Mouse (Mus musculus): ENCODE measurements around the gene 4930444G20Rik.
"Not testable (repeated sequence)": the region's sequence is repeated elsewhere in the genome, so short reads cannot be mapped to it uniquely, and the experiment has no call there.

The 4930444G20Rik gene

GRCm38 (mm10) chr10:22067979-22068378 lies at the start of gene 4930444G20Rik:
4930444G20Rik (minus strand) TSS chr10:22068079.
- not testable (repeated sequence) for DNase-seq (ENCODE audit: low spot score)

- no peak for DNase-seq (ENCODE audit: low spot score)
Observed at GRCm38 (mm10) chr10:22074531-22074930, 6.7 kb upstream of the 4930444G20Rik start.

- DNase-seq (ENCODE audit: low spot score) = no peak
Observed at GRCm38 (mm10) chr10:22072739-22073138, 4.9 kb upstream of the 4930444G20Rik start.

- no peak for DNase-seq (ENCODE audit: low spot score)
Observed at GRCm38 (mm10) chr10:22070576-22070975, 2.7 kb upstream of the 4930444G20Rik start.

- no peak for DNase-seq (ENCODE audit: low spot score)
Observed at GRCm38 (mm10) chr10:22070168-22070567, 2.3 kb upstream of the 4930444G20Rik start.

- no peak for DNase-seq (ENCODE audit: low spot score)
Observed at GRCm38 (mm10) chr10:22059415-22059814, 8.5 kb downstream of the 4930444G20Rik start.

- DNase-seq (ENCODE audit: low spot score) = no peak
Observed at GRCm38 (mm10) chr10:22059026-22059325, 8.9 kb downstream of the 4930444G20Rik start.

- peak; percentile 81 for DNase-seq (ENCODE audit: low spot score)
Observed at GRCm38 (mm10) chr10:22058218-22059025, 9.5 kb downstream of the 4930444G20Rik start.

GRCm38 (mm10) chr10:22055308-22055707 lies 12.6 kb downstream of the 4930444G20Rik start:
- no peak for DNase-seq (ENCODE audit: low spot score)

- DNase-seq (ENCODE audit: low spot score) = peak; percentile 54
Observed at GRCm38 (mm10) chr10:22036256-22036655, 31.6 kb downstream of the 4930444G20Rik start.

GRCm38 (mm10) chr10:22034303-22034702 lies 33.6 kb downstream of the 4930444G20Rik start:
- no peak for DNase-seq (ENCODE audit: low spot score)

- no peak for DNase-seq (ENCODE audit: low spot score)
Observed at GRCm38 (mm10) chr10:22018618-22019017, 49.3 kb downstream of the 4930444G20Rik start.

- no peak for DNase-seq (ENCODE audit: low spot score)
Observed at GRCm38 (mm10) chr10:22017469-22018159, 50.3 kb downstream of the 4930444G20Rik start.

Measured in ovary, postnatal 14 days (tissue).